Mouse (Mus musculus) right cerebral cortex, adult 18-20 months (tissue): Measurements from ENCODE around the gene Fgf2.
A peak's percentile ranks its signal among the peaks of the same experiment; 100 is the strongest.

Experiments
- DNase-seq: peaks from one replicate; pipeline ENCODE4 v3.0.0; 2022; ENCODE audit warnings: mixed read lengths

Fgf2 gene

DNA sequence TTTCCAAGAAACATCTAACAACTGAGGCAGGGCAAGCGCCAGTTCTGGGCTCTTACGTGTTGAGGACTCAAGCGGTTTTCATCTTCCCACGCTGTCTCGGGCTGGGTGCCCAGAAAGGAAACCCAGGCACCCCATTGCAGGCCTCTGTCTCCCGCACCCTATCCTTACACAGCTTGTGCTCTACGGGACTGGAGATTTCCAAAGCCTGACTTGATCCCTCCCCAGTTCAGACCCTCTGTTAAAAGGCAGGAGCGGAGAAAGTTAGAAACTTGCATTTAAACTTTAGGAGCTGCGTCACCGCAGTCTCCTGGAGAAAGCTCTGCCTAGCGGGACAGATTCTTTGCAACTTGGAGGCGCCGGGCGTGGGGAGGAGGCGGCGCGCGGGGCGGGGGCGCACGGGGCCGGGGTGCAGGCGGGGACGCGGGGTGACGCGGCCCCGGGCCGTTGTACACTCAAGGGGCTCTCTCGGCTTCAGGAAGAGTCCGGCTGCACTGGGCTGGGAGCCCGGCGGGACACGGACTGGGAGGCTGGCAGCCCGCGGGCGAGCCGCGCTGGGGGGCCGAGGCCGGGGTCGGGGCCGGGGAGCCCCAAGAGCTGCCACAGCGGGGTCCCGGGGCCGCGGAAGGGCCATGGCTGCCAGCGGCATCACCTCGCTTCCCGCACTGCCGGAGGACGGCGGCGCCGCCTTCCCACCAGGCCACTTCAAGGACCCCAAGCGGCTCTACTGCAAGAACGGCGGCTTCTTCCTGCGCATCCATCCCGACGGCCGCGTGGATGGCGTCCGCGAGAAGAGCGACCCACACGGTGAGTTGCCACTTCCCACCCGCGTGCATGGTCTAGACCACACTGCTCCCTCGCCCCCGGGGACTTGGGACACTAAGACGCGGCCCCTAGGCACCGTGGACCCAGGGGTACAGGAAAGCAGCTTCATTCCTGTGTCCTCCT, at the start of gene Fgf2:
Fgf2 (plus strand) TSS at position 126 of the 945 bp plus-strand sequence.
- DNase-seq: peak; percentile 57

DNA sequence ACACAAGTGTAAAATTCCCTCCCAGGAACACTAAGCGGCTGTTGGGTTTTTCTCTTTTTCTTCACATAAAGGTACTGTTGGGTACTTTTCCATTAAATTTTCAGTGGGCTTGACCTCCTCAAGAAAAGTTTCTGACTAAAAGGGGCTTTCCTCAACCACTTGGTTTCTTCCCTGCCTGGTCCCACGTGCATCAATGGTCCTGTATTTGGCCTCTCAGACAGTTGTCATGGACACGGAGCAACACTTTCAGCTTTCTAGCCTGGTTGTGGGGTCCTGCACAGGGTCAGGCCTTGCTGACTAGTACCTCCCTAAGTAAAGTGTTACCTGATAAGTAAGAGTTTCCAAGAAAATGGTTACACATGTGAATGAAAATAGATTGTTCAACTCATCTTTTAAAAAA, 48.7 kb upstream of the Fgf2 start:
- DNase-seq: no peak

DNA sequence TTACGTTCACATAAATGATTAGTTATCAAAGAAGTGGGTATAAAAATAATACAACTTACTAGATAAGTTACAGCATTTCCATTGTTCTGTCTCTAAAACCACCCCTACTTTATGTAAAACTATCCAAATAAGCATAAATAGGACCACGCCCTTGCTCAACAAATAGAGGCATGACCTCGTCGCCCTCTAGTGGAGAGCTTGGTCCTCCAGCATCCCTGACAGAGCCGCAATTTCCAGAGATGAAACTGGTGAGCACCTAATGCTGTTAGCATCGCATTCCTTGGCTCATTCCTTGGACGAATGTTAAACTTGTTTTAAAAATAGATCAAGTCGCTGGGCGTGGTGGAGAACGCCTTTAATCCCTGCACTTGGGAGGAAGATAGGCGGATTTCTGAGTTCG, 45.5 kb upstream of the Fgf2 start:
- DNase-seq: peak; percentile 40

DNA sequence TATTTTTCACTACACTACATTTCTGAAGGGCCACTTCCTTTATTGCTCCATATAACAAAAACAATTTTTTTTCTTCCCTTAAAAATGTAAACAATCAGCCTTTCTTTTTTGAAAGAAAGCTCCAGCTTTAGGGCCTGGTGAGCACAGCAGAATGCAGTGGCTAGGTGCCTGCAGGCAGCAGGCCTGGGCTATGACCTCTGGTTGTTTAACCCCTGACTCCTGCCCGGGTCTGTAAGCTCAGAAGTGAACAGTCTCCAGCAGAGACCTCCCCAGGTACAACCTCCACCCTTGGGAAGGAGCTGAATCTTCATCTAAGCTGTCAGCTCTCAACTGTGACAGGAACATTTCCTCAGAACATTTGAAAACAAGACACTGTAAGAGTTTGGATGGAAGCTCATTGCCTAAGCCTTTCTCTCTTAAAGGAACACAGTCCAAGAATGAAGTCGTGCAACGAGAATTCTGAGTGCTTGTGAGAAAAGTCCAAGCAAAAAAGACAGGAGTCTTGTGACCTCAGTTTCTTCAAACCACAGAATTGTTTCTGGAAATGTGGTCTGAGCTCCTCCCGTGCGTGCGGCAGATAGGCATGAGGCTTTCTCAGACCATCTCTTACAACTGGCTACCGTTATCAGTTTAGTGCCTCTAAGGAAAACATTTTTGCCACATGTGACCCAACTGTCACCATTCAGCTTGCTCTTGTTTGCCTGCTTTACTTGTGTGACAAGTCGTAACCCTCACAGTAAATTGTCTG, 44.6 kb upstream of the Fgf2 start:
- no peak for DNase-seq

DNA sequence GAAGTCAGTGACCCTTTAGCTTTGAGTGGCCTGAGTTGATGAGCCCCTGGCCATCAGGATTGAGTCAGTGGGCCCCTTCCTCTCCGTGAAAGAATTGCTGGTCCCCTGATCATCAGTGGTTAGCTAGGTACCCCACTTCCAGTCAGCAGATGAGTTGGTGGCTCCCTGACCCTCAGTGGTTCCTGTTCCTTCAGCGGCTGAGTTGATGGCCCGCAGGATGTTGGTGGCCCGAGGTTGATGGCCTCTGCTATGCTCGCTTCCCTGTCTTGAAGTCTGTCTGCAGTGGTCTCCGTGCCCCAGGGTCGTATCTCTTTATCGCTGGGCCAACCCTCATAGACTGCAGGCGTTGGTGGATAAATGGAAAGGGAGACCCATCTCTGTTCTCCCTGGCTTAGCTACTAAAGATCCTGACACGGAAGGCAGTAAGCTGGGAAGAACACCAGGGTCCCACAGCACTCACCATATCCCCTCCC, 36.2 kb upstream of the Fgf2 start:
- DNase-seq: no peak

DNA sequence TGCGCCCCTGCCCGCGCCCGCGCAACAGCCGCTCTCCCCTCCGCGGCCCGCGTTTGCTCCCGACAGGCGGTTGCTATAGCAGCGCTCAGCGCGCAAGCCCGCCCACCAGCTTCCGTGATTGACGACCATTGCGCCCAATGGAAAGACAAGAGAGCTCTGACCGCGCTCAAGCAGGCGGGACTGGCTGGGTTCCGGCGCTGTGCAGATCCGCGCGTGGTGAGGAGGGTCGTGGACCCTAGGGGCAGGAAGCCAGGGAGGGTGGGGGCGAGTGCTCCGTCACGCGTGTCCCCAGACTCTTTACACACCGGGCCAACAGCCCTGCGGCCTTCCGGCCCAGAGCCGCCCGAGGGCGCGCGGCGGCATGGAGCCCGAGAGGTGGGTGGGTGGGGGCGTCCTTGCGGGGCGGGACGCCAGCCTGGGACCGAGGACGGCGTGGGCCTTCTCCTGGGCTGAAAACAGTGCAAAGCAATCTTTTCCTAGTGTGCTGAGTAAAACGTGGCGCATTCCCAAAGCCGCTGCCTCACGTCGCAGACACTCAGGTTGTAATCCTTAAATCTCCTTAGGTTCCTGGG, 35.7 kb upstream of the Fgf2 start, which contains the start of the genes Bbs12 and Cetn4:
Bbs12 (plus strand) TSS at position 185 of the 572 bp plus-strand sequence.
Cetn4 (minus strand) TSS at position 339 of the 572 bp plus-strand sequence.
- DNase-seq: peak; percentile 97

DNA sequence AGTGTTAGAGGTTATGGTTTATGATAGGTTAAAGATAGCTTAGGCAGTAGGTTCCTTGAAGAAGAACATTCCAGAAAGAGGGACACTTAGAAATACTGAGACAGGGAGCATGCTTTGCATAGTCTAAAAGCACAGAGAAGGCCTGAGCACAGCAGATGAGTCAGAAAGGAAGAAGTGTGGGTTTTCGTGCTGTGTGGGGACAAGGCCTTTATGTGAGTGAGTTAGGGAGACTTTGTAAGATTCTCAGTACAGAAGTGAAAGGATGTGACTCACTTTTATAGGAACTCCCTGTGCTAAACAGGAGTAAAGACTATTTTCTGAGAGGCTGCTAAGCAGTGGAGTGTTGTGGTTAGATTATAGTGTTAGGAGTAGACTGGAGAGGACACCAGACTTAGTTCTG, 34.8 kb upstream of the Fgf2 start:
- DNase-seq: peak; percentile 77

DNA sequence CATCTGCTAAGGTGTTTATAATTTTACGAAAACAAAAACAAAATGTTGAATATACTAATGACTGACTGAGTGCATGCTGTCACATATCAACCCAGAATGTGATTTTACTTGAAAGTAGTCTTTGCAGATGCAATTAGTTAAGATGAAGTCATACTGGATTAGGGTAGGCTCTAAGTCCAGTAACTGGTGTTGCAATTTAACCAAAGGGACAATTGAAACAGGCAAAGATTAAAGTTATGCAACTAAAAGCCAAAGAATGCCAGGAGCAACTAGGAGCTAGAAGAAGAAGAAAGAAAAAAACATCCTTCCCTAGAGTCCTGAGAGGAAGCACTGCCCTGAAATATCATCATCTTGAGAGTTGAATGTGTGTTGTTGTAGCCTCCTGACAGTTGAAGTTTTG, 31.9 kb upstream of the Fgf2 start:
- no peak for DNase-seq

DNA sequence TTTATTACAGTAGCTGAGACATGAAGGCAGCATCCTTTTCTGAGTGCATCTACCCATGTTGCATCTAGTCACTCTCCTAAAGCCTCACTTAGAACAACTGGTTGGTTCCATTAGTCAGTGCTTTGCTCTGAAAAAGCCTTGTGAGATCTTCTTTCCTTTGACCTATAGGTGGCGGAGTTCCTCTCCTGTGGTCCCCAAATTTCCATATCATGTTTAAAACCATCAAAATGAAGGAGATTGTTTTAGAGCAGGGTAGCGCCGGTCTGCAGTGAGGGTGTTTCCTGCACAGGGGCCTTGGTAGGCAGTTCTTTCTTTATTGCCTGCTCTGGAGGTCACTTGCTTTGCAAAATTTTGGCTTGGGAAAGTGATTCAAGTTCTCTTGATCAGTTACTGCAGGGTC, 23.8 kb upstream of the Fgf2 start:
- no peak for DNase-seq

DNA sequence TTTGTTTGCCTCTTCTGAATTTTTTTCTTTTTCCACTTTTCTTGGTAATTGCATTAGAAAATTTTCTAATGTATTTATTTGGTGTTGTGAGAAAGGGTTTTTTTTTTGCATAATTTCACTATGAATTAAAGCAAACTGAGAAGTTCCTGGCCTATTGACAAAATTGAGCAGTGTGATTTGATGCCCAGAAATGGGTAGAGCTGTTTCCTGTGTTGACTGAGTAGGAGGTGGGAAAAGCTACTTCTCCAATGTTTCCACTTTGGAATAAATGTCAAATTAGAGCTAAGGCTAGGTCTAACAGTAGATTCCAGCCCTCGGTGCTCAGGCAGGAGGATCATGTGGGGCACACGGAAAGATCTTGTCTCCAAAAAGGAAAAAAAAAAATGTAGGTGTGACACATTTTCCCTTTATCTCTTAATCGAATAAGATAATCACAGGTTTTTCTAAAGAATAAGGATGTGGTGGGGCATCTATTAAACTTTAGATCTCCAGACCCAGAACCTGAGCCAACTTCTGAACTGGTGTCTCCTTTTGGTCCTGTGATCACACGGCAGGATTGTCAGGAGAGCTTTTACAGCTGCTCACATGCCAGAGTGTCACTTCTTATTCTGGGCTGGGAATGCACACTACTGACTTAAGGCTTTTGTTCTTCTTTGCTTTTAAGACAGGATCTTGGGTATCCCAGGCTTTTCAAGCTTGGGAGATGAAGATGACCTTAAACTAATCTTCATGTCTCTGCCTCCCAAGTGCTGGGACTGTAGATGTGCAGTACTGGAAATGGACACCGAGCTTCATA, 22.6 kb upstream of the Fgf2 start:
- no peak for DNase-seq

DNA sequence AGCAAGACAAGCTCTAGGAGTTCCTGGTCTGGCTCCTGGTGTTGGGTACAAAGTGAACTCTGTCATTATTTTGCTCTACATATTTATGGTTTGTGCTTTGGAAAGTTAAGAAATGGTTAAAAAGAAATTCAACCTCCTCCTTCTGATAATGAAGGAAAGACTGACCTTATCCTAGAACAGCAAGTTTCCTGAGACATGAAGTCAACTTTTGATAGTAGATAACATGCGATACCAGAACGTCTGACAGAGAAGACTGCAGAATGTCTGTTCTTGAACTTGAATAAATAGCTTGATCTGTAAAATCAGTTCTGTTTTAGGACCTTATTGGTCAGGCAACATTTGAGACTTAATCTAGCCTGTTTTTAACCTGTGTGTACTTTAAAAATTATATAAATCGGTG, 21.5 kb upstream of the Fgf2 start:
- DNase-seq: no peak

DNA sequence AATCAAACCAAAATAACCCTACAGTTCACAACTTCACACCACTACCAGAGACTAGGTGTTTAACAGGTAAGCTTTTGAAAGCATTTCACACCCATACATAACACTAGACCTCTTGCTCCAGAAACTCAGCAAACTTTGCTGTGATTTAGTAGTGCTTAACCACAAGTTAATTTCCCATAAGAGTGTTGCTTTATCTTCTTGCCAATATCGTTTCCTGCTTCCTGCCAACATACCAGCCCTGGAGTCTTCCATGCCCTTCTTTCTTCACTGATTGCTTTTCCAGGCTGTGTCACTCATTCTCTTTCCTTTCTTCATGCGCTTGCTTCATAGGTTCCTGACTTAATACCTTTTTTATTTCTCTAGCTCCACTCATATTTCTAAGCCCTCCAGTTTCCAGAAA, 19.7 kb upstream of the Fgf2 start:
- no peak for DNase-seq

DNA sequence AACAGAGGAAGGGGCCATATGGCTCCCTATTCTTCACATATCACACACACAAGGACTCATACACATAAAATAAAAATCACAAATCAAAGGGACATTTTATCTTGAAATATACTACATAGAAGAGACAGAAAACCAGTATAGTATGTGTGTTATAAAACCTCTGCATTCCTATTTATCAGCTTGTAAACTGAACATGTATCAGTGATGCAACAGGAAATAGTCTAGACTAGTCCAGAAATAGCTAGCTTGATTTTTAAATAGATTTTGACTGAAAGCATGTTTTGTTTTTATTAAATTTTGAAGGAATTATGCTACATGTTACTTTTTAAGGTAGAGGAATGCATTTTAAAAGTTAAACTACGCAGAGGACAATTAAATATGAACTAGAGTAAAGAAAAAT, 18.2 kb upstream of the Fgf2 start:
- no peak for DNase-seq

DNA sequence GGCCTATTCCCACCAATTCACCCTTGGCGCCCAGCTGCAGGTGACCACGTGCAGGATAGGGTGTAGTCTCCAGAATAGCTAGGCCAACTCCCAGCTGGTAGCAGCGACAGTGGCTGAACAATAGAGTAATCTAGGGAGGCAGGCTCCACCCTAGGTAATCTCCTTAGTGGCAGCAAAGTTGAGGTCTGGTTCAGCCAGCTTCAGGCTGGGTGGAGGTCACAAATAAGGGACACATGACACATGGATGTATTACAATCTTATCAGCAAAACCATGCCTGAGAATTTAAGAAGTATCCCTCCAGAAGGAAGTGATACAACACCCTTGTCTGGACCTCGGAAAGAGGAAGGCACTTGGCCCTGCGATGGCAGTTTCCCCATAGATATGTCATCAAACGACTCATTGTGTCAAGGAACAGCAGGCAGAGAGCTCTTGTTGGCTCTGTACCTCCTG, 16.1 kb upstream of the Fgf2 start:
- no peak for DNase-seq

DNA sequence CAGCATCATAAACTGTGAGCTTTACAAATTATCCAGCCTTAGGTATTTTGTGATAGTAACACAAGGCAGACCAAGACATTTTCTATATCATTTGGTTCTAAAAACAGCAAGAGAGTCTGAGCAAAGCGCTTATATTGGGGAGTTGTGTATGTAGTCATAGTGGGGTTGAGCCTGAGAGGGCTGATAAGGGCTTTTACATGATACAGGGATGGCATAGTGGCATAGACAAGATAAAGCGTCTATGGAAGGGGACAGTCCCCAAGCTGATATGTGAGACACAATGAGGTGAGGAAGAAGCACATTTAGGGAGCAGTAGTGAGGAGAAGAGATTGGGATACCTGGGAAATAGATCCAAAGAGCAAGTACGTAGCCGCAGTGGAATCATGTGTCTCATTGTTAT, 14.1 kb upstream of the Fgf2 start:
- no peak for DNase-seq

DNA sequence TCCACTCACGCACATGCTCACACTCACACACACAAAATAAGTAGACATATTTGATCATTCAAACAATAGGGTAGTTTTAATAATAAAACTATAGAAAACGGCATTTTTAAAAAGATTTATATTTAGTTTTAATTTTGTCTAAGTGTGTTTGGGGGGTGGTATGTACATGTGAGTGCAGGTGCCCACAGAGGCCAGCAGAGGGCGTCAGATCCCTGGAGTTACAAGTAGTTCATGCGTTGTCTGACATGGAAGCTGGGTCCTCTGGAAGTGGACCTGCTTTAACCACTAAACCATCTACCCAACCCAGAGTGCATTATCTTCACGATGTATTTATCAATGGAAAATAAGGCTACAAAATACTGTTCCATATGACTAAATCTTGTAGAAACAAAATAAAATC, 7.0 kb upstream of the Fgf2 start:
- DNase-seq: no peak

DNA sequence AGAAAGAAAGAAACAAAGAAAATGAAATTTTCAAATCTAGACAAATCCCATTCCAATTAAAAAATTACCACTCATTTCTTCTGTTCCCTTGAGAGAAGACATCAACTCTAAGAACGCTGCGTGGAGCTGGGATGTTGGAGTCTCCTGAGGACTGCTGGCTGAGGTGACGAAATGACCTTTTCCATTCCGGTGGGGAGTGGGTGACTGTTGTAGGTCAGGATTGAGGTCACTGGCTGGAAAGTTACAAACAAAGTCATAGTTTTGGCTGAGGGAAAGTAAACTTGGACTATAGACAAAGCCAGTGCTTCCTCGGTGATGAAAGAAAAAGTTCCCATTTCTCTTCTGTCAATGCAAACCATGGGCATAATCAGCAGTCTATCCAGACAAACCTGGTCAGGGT, 5.3 kb upstream of the Fgf2 start:
- no peak for DNase-seq

DNA sequence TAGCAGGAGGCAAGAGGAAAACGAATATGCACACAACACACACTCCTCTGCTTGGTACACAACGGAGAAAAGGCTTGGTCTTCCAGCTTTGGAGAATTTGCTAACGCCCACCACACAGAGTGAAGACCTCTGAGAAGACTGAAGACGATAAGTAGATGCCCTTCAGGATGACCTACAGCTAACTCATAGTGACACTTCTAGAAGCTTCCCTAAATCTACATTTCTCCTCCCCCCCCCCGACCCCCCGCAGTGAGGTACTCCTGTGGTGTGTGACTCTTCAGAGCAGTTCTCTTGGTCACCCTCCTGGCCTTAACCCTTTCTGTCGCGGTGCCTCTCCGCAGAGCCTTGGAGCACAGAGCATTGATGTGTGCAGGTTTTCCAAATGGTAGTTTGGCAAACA, 475 bp upstream of the Fgf2 start:
- DNase-seq: no peak

DNA sequence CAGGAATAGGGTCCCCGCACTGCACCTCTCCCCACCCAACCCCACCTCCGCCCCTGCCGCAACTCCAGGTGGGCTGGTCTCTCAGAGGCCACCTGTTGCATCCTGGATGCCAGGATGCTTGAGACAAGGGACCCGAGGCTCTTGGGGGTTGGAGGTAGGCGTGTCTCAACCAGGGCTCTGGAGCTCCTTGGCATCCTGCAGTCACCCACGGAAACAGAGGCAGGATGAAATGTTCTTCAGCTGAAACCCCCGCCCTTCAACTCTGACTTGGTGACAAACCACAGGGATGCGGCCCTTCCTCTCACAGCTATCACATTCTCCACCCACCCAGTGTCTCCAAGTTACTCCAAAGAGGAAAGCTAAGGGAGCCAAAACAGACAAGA, 1.0 kb downstream of the Fgf2 start:
- no peak for DNase-seq

DNA sequence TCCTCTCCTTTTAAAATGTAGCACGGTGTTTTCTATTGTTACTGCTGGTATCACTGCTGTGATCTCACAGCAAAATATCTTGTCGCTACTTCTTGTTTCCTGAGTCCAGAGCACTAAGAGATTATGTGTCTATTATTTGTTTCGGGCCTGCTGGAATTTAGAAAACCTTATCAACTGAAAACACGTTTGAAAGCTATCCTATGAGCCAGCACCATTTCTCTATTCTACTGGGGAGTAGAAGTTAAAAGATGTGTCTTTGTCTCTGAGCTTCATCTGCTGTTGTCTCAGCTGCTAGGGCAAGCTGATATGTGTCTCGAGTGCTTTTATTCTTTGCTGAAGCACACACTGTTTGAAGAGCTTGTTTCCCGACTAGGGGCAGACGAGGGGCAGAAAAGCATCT, 2.2 kb downstream of the Fgf2 start:
- DNase-seq: no peak

DNA sequence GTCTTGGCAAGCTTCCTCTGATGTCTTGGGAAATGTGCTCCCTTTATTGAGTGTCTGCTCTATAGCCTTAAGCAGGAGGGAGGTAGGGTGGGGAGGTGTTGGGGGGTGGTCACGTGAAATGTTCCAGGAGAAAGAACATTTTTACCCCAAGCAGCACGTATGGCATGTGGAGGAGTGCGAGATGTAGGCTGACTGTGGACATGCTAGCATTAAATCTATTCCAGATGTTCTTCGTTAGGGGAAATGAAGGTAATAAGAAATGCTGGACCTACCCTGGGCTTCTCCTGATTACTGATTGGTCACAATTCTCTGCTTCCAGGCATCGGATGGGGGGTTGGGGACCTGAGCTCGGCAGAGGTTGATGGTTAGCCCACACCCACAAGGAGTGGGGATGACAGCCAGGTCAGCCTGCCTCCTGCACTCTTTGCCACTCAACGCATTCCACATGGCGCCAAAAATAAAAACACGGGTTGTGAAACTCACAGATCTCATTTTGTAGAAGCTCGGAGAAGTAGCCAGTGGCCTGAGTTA, 5.9 kb downstream of the Fgf2 start:
- no peak for DNase-seq

DNA sequence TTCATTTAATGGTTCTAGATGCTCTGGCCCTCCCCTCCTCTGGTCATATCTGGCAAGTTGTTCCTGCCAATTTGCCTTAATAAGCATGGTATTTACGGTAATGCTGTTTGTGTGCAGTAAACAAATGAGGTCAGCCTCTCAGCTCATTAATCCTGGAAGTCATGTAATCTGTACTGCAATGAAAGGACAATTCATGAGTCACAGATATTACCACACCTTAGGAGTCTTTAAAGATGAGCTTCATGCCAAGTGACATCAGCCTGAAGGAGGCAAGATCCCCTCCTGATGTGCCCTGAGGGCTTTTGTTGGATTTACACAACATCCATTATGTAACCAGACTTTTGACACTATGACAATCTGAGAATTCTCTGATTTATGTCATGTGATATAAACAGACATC, 6.6 kb downstream of the Fgf2 start:
- DNase-seq: no peak
